In genomic region chr2:134481174-134481573, GRCm38 (mm10) we compare ENCODE assay signal across 16 mouse cellular contexts.
"Had no signal": no experiment of that assay in that cellular context is flagged by ENCODE, and none has a peak within 500 bp of the region (broad histone marks: within the 10 kb centered on the region; RNA-seq: fewer than 3 reads in every experiment).

No protein-coding gene starts in this region.

- H3K4me3 ChIP-seq: left cerebral cortex, adult 2 months; limb, embryonic 10.5 days; limb, embryonic 12.5 days; limb, embryonic 13.5 days; limb, embryonic 15.5 days; liver, embryonic 12.5 days; liver, embryonic 13.5 days; liver, embryonic 15.5 days; lung, embryonic 15.5 days; midbrain, embryonic 10.5 days; midbrain, embryonic 12.5 days; midbrain, embryonic 13.5 days; midbrain, embryonic 15.5 days had no signal

- H3K27me3 ChIP-seq: limb, embryonic 13.5 days; limb, embryonic 15.5 days; liver, embryonic 12.5 days; liver, embryonic 13.5 days; liver, embryonic 15.5 days; lung, embryonic 15.5 days; midbrain, embryonic 12.5 days; midbrain, embryonic 15.5 days had no signal

- H3K36me3 ChIP-seq: limb, embryonic 10.5 days; limb, embryonic 12.5 days; limb, embryonic 13.5 days; limb, embryonic 15.5 days; liver, embryonic 12.5 days; liver, embryonic 13.5 days; liver, embryonic 15.5 days; lung, embryonic 15.5 days; midbrain, embryonic 10.5 days; midbrain, embryonic 12.5 days; midbrain, embryonic 13.5 days; midbrain, embryonic 15.5 days had no signal

- H3K4me2 ChIP-seq: limb, embryonic 12.5 days; limb, embryonic 13.5 days; limb, embryonic 15.5 days; liver, embryonic 11.5 days; liver, embryonic 12.5 days; liver, embryonic 13.5 days; liver, embryonic 15.5 days; lung, embryonic 14.5 days; lung, embryonic 15.5 days; midbrain, embryonic 11.5 days; midbrain, embryonic 12.5 days; midbrain, embryonic 13.5 days; midbrain, embryonic 15.5 days had no signal
